Mouse (Mus musculus) cortical plate, adult 2 months (tissue): ENCODE data around the gene Lpin2.

ENCODE experiments used
- CTCF ChIP-seq: fragments of 200-500 bp; IDR thresholded peaks from 2 replicates; pipeline ENCODE4 v1.5.1; 2011; ENCODE audit warnings: mild to moderate bottlenecking, control low read depth, low read length; ENCODE audit not compliant: insufficient read depth; ENCODE audit errors: extremely low read depth
- POLR2A ChIP-seq: fragments of 200-500 bp; IDR thresholded peaks from 2 replicates; pipeline ENCODE4 v1.6.1; 2011; ENCODE audit warnings: mild to moderate bottlenecking, low read length, control low read depth; ENCODE audit not compliant: insufficient read depth; ENCODE audit errors: extremely low read depth

DNA sequence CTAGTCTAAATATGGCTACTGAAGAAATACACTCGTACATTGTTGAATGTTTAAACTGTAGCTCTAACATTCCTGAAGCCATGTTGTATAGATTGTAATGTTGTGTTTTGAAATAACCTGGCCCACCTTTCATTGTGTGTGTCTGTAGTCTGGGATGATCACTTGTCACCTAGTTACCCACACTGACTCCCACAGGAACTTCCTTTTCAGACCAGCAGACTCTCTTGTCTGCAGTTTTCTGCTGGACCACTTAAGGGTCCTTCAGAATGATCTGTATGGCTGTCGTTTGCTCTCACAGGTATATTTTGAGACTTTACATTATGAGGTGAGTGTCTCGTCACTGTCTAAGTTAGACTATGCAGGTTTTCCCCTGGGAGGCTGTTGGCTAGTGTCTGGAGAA is 27.6 kb downstream of the Lpin2 start:
- no peak for TF ChIP-seq CTCF
- TF ChIP-seq POLR2A = no peak
